Mouse (Mus musculus) embryonic fibroblast, embryonic 13.5 days (primary cell): ENCODE data around the gene Plxnb3.
A peak's percentile ranks its signal among the peaks of the same experiment; 100 is the strongest.

Experiments used
- CTCF ChIP-seq: IDR thresholded peaks from 2 replicates; pipeline ENCODE4 v1.5.1; 2011; ENCODE audit warnings: mild to moderate bottlenecking, control low read depth, low read length, moderate library complexity, borderline replicate concordance; ENCODE audit not compliant: insufficient read depth
- POLR2A ChIP-seq: IDR thresholded peaks from 2 replicates; pipeline ENCODE4 v1.6.1; 2011; ENCODE audit warnings: low read depth, mild to moderate bottlenecking, control low read depth, low read length, moderate library complexity

GRCm38 (mm10) chrX:73718271-73718670 is 38.6 kb upstream of the Plxnb3 start:
- no peak for TF ChIP-seq CTCF
- 0 out of 2 replicates have a peak, but pooled peaks have one; percentile 12 for TF ChIP-seq POLR2A
